Mouse (Mus musculus) liver, postnatal 0 days (tissue): ENCODE data around the gene Pbx3. TPM values are rescaled to one million over a fixed set of nuclear protein-coding genes. Genes with fewer than 3 reads are reported as not detected.

Experiments used
- ATAC-seq: fragments of 200-750 bp; cut with Nextera tagmentation; 2 replicates; pipeline ENCODE4 v1.8.0; 2017; ENCODE audit warnings: mild to moderate bottlenecking, moderate library complexity
- DNase-seq: peaks from one replicate; pipeline ENCODE4 v3.0.0-alpha.2; 2016
- H3K27ac ChIP-seq: fragments of 300-500 bp; sonication (generic); 2 replicates; pipeline ENCODE4 v1.5.1; 2014; ENCODE audit warnings: antibody characterized with exemption, moderate library complexity, mild to moderate bottlenecking, low read depth
- H3K27me3 ChIP-seq: fragments of 300-500 bp; sonication (generic); 2 replicates; pipeline ENCODE4 v1.6.1; 2014; ENCODE audit warnings: low read length, control low read depth, mixed read lengths; ENCODE audit not compliant: insufficient read depth
- H3K36me3 ChIP-seq: fragments of 300-500 bp; sonication (generic); replicated peaks from 2 replicates; pipeline ENCODE4 v1.6.1; 2014; ENCODE audit warnings: mild to moderate bottlenecking, control low read depth, low read length, moderate library complexity, mixed read lengths; ENCODE audit not compliant: insufficient read depth
- H3K4me1 ChIP-seq: fragments of 300-500 bp; sonication (generic); 2 replicates; pipeline ENCODE4 v1.6.1; 2014; ENCODE audit warnings: antibody characterized with exemption, mild to moderate bottlenecking, control low read depth; ENCODE audit not compliant: insufficient read depth
- H3K4me2 ChIP-seq: fragments of 300-500 bp; sonication (generic); 2 replicates; pipeline ENCODE4 v1.6.1; 2014; ENCODE audit warnings: low read depth, mild to moderate bottlenecking, low read length, moderate library complexity, mixed read lengths
- H3K4me3 ChIP-seq: fragments of 300-500 bp; sonication (generic); 2 replicates; pipeline ENCODE4 v1.5.1; 2014; ENCODE audit warnings: low read depth, low read length
- H3K9ac ChIP-seq: fragments of 300-500 bp; sonication (generic); replicated peaks from 2 replicates; pipeline ENCODE4 v1.6.1; 2014; ENCODE audit warnings: mild to moderate bottlenecking, moderate library complexity
- H3K9me3 ChIP-seq: fragments of 300-500 bp; sonication (generic); 2 replicates; pipeline ENCODE4 v1.6.1; 2016; ENCODE audit warnings: mild to moderate bottlenecking, control low read depth, low read length, mixed read lengths
- CTCF ChIP-seq: sonication (generic); IDR thresholded peaks from 2 replicates; pipeline ENCODE4 v1.5.1; 2016; ENCODE audit warnings: antibody characterized with exemption, low read depth
- EP300 ChIP-seq: IDR thresholded peaks from 2 replicates; pipeline ENCODE4 v1.6.1; 2016; ENCODE audit warnings: antibody characterized with exemption, low read depth, mild to moderate bottlenecking
- WGBS: fragments of 180-500 bp; shearing (Covaris S2); extraction: QIAGEN DNeasy Blood & Tissue Kit; methylation state at CpG from one replicate; pipeline ENCODE4 v1.1.7; 2014; ENCODE audit not compliant: insufficient replicate concordance; 5-methylcytosine and 5-hydroxymethylcytosine counted together
- polyA plus RNA-seq: library from polyadenylated mRNA; unstranded; fragments of >200 nt; fragmentation: Nextera tagmentation; extraction: Ambion mirVana; gene quantifications from 2 replicates; pipeline ENCODE4 v1.2.1, GENCODE M21; 2015

Gene Pbx3
- polyA plus RNA-seq, 1 experiment from 2014 or later = 3.1 TPM

GRCm38 (mm10) chr2:34170424-34170823, 202.5 kb downstream of the Pbx3 start:
- TF ChIP-seq CTCF = no peak
- no peak for TF ChIP-seq EP300
- Histone ChIP-seq H3K4me3 (no peak overlapping the region), H3K4me1 (peaks cover 5% of the 10 kb centered on the region; the same call in 1 of the 2 replicates), H3K27ac (no peak overlapping the region), H3K4me2 (no peak overlapping the region), H3K27me3 (no peaks in the 10 kb centered on the region), H3K9ac (no peak overlapping the region), H3K9me3 (no peaks in the 10 kb centered on the region), H3K36me3 (0 out of 2 replicates have a peak, but pooled peaks cover 3% of the 10 kb centered on the region)
- no peak for DNase-seq
- WGBS = 69% methylated on average over 2 of the region's 2 CpGs
- ATAC-seq = no peak

DNA sequence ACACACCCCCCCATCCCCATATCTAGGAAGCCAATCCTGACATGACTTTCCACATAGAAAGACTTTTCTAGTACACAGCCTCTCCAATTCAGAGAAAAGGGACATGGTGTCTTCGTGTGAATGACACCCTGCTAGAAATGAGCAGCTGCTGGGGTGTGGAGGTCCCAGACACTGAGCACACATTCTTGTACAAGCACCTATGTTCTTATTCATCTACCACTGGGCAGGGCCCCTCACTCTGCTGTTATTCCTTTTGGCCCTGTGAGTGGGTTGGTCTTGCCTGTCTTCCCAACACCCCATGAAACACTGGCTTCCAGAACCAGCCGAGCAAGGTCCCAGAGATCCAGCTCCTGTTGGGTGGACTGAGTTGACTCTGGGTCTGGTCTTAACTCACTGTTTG, 203.3 kb downstream of the Pbx3 start:
- WGBS = 83% methylated on average over 2 of the region's 2 CpGs
- Histone ChIP-seq H3K9me3 (no peaks in the 10 kb centered on the region), H3K9ac (no peak overlapping the region), H3K27ac (no peak overlapping the region), H3K36me3 (0 out of 2 replicates have a peak, but pooled peaks cover 3% of the 10 kb centered on the region), H3K4me3 (no peak overlapping the region), H3K27me3 (no peaks in the 10 kb centered on the region), H3K4me2 (no peak overlapping the region), H3K4me1 (peaks cover 5% of the 10 kb centered on the region; the same call in 1 of the 2 replicates)
- TF ChIP-seq EP300 = no peak
- no peak for TF ChIP-seq CTCF
- DNase-seq = no peak
- no peak for ATAC-seq

GRCm38 (mm10) chr2:34168191-34168590, 204.8 kb downstream of the Pbx3 start:
- Histone ChIP-seq H3K4me2 (no peak overlapping the region), H3K4me1 (peaks cover 5% of the 10 kb centered on the region; the same call in 1 of the 2 replicates), H3K36me3 (0 out of 2 replicates have a peak, but pooled peaks cover 3% of the 10 kb centered on the region), H3K27me3 (no peaks in the 10 kb centered on the region), H3K27ac (no peak overlapping the region), H3K9ac (no peak overlapping the region), H3K9me3 (no peaks in the 10 kb centered on the region), H3K4me3 (no peak overlapping the region)
- TF ChIP-seq EP300 (no peak), CTCF (no peak)
- no peak for ATAC-seq
- DNase-seq = no peak
- 65% methylated on average over 3 of the region's 3 CpGs for WGBS

DNA sequence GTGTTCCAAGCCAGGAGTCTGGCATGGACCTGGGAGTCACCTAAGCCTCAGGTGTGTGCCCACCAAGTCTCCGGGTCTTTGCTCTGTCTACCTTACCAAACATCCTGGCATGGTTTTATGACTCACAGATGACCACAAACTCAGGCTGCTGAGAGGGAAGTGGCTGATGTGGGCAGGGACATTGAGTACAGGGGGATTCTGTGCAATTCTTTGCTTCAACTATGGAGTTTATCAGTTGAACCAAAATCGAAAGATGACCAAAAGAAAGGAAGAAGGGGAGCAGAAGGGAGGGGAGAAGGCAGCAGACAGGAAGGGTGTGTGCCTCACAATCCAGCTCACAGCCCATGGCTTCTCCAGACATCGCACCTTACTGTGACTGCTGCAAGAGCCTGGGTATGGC, 210.5 kb downstream of the Pbx3 start:
- 63% methylated on average over 3 of the region's 3 CpGs for WGBS
- no peak overlapping the region for H3K4me2 ChIP-seq
- H3K4me3 ChIP-seq = no peak overlapping the region
- no peaks in the 10 kb centered on the region for H3K36me3 ChIP-seq
- no peak overlapping the region for H3K9ac ChIP-seq
- H3K27me3 ChIP-seq = no peaks in the 10 kb centered on the region
- H3K27ac ChIP-seq = no peak overlapping the region
- no peak for ATAC-seq
- H3K4me1 ChIP-seq = no peaks in the 10 kb centered on the region
- DNase-seq = no peak
- H3K9me3 ChIP-seq = no peaks in the 10 kb centered on the region
- TF ChIP-seq EP300 = no peak
- TF ChIP-seq CTCF = no peak

DNA sequence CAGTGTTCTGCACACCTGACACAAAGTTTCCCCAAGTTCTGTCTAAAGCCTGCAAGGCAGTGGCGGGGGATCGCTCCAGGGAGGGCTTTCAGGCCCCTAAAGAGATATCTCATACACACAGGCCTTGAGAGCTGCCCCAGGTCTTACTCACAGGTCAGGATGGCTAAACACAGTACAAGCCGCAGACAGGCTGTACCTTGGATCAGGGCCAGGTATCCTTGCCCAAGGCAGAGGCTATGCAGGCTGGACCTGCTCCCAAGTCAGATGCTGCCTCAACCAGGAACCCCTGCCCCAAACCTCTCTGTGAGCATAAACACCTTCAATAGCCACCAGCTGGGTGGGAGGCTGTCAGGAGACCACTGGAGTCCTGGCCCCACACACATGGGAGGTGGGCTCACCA, 215.2 kb downstream of the Pbx3 start:
- H3K9me3 ChIP-seq = no peaks in the 10 kb centered on the region
- no peak overlapping the region for H3K4me2 ChIP-seq
- no peak overlapping the region for H3K27ac ChIP-seq
- H3K9ac ChIP-seq = no peak overlapping the region
- TF ChIP-seq EP300 = no peak
- no peak for TF ChIP-seq CTCF
- H3K4me3 ChIP-seq = no peak overlapping the region
- H3K27me3 ChIP-seq = no peaks in the 10 kb centered on the region
- DNase-seq (peak; percentile 64), ATAC-seq (peak; percentile 43; the same call in 1 of the 2 replicates)
- WGBS = 66% methylated on average over 3 of the region's 3 CpGs
- H3K4me1 ChIP-seq = 0 out of 2 replicates have a peak, but pooled peaks cover 2% of the 10 kb centered on the region
- no peaks in the 10 kb centered on the region for H3K36me3 ChIP-seq

DNA sequence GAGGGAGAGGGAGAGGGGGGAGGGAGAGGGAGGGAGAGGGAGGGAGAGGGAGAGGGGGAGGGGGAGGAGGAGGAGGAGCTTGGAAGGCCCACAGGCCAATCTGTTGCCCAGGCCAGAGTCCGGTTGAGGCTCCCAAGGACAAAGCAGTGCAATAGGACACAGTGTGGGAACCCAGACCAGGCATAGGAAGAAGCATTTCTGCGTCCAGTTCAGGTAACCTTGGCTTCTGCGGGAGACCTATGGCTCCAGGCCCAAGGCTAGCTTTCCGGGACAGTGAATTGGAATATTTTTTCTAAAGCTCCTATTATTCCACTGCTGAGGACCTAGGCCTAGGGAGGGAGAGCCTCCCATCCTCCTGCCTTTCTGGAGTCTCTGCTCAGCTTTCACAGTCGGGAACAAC, 218.1 kb downstream of the Pbx3 start:
- DNase-seq = no peak
- no peaks in the 10 kb centered on the region for H3K9me3 ChIP-seq
- ATAC-seq = peak; percentile 70
- H3K4me3 ChIP-seq = no peak overlapping the region
- 66% methylated on average over 5 of the region's 5 CpGs for WGBS
- no peak for TF ChIP-seq CTCF
- TF ChIP-seq EP300 = no peak
- H3K4me1 ChIP-seq = 0 out of 2 replicates have a peak, but pooled peaks cover 2% of the 10 kb centered on the region
- H3K9ac ChIP-seq = no peak overlapping the region
- H3K27ac ChIP-seq = no peak overlapping the region
- H3K4me2 ChIP-seq = peak overlapping the region; percentile 27
- H3K36me3 ChIP-seq = no peaks in the 10 kb centered on the region
- no peaks in the 10 kb centered on the region for H3K27me3 ChIP-seq

- Histone ChIP-seq H3K9ac (no peak overlapping the region), H3K4me3 (no peak overlapping the region), H3K4me2 (no peak overlapping the region), H3K9me3 (no peaks in the 10 kb centered on the region), H3K27me3 (no peaks in the 10 kb centered on the region), H3K27ac (no peak overlapping the region), H3K36me3 (no peaks in the 10 kb centered on the region), H3K4me1 (0 out of 2 replicates have a peak, but pooled peaks cover 2% of the 10 kb centered on the region)
- 66% methylated on average over 6 of the region's 6 CpGs for WGBS
- TF ChIP-seq EP300 (no peak), CTCF (no peak)
- no peak for DNase-seq
- no peak for ATAC-seq
These were observed 219.6 kb downstream of the Pbx3 start for GRCm38 (mm10) chr2:34153336-34153735.
